Mouse (Mus musculus): ENCODE measurements around the gene Myo1d. TPM values are rescaled to one million over a fixed set of nuclear protein-coding genes. Genes with fewer than 3 reads are reported as not detected.
A peak's percentile ranks its signal among the peaks of the same experiment; 100 is the strongest.

Myo1d gene
- polyA plus RNA-seq, 1 experiment from 2014 or later = 9.3 TPM

- Histone ChIP-seq H3K27ac (ENCODE audit: low read depth, low read length) (no peak overlapping the region), H3K36me3 (ENCODE audit: control insufficient read depth, insufficient read depth, low read length) (no peaks in the 10 kb centered on the region), H3K27me3 (replicated peaks; ENCODE audit: control insufficient read depth, insufficient read depth, low read length) (peaks cover 11% of the 10 kb centered on the region), H3K9ac (ENCODE audit: low read depth, low read length) (no peak overlapping the region), H3K4me1 (replicated peaks; ENCODE audit: control insufficient read depth, insufficient read depth, low read length) (no peaks in the 10 kb centered on the region), H3K4me2 (no peak overlapping the region), H3K9me3 (ENCODE audit: control insufficient read depth, low read length) (no peaks in the 10 kb centered on the region), H3K4me3 (ENCODE audit: low read depth, low read length) (no peak overlapping the region)
- ATAC-seq (replicated peaks; ENCODE audit: low FRiP score) = no peak
- 32% methylated on average over 8 of the region's 8 CpGs for WGBS
- DNase-seq (ENCODE audit: low spot score) = no peak
These were observed 177.8 kb downstream of the Myo1d start for GRCm38 (mm10) chr11:80602041-80602458.

GRCm38 (mm10) chr11:80601040-80601864 lies 178.6 kb downstream of the Myo1d start:
- H3K4me1 ChIP-seq (replicated peaks; ENCODE audit: control insufficient read depth, insufficient read depth, low read length) = no peaks in the 10 kb centered on the region
- no peak overlapping the region for H3K9ac ChIP-seq (ENCODE audit: low read depth, low read length)
- 72% methylated on average over 20 of the region's 20 CpGs for WGBS
- no peaks in the 10 kb centered on the region for H3K9me3 ChIP-seq (ENCODE audit: control insufficient read depth, low read length)
- no peak overlapping the region for H3K4me3 ChIP-seq (ENCODE audit: low read depth, low read length)
- H3K4me2 ChIP-seq = no peak overlapping the region
- ATAC-seq (replicated peaks; ENCODE audit: low FRiP score) (no peak), DNase-seq (ENCODE audit: low spot score) (no peak)
- peaks cover 11% of the 10 kb centered on the region for H3K27me3 ChIP-seq (replicated peaks; ENCODE audit: control insufficient read depth, insufficient read depth, low read length)
- no peak overlapping the region for H3K27ac ChIP-seq (ENCODE audit: low read depth, low read length)
- no peaks in the 10 kb centered on the region for H3K36me3 ChIP-seq (ENCODE audit: control insufficient read depth, insufficient read depth, low read length)

GRCm38 (mm10) chr11:80595482-80595881 lies 184.3 kb downstream of the Myo1d start:
- WGBS = 68% methylated on average over 1 of the region's 1 CpGs

GRCm38 (mm10) chr11:80589387-80589786 lies 190.4 kb downstream of the Myo1d start:
- H3K4me2 ChIP-seq = no peak overlapping the region
- no peaks in the 10 kb centered on the region for H3K9me3 ChIP-seq (ENCODE audit: control insufficient read depth, low read length)
- no peaks in the 10 kb centered on the region for H3K4me1 ChIP-seq (replicated peaks; ENCODE audit: control insufficient read depth, insufficient read depth, low read length)
- DNase-seq (ENCODE audit: low spot score) = no peak
- no peak overlapping the region for H3K9ac ChIP-seq (ENCODE audit: low read depth, low read length)
- no peak overlapping the region for H3K27ac ChIP-seq (ENCODE audit: low read depth, low read length)
- 44% methylated on average over 5 of the region's 5 CpGs for WGBS
- H3K27me3 ChIP-seq (replicated peaks; ENCODE audit: control insufficient read depth, insufficient read depth, low read length) = no peaks in the 10 kb centered on the region
- H3K4me3 ChIP-seq (ENCODE audit: low read depth, low read length) = no peak overlapping the region
- no peaks in the 10 kb centered on the region for H3K36me3 ChIP-seq (ENCODE audit: control insufficient read depth, insufficient read depth, low read length)
- ATAC-seq (replicated peaks; ENCODE audit: low FRiP score) = no peak

More at GRCm38 (mm10) chr11:80595482-80595881, 184.3 kb downstream of the Myo1d start:
- no peak for DNase-seq (ENCODE audit: low spot score)
- no peak overlapping the region for H3K9ac ChIP-seq (ENCODE audit: low read depth, low read length)
- no peak overlapping the region for H3K27ac ChIP-seq (ENCODE audit: low read depth, low read length)
- no peaks in the 10 kb centered on the region for H3K9me3 ChIP-seq (ENCODE audit: control insufficient read depth, low read length)
- no peaks in the 10 kb centered on the region for H3K36me3 ChIP-seq (ENCODE audit: control insufficient read depth, insufficient read depth, low read length)
- no peak overlapping the region for H3K4me2 ChIP-seq
- H3K4me1 ChIP-seq (replicated peaks; ENCODE audit: control insufficient read depth, insufficient read depth, low read length) = no peaks in the 10 kb centered on the region
- no peak for ATAC-seq (replicated peaks; ENCODE audit: low FRiP score)
- H3K27me3 ChIP-seq (replicated peaks; ENCODE audit: control insufficient read depth, insufficient read depth, low read length) = no peaks in the 10 kb centered on the region
- H3K4me3 ChIP-seq (ENCODE audit: low read depth, low read length) = no peak overlapping the region

GRCm38 (mm10) chr11:80585761-80586160 lies 194.1 kb downstream of the Myo1d start:
- Histone ChIP-seq H3K36me3 (ENCODE audit: control insufficient read depth, insufficient read depth, low read length) (no peaks in the 10 kb centered on the region), H3K4me2 (no peak overlapping the region), H3K9me3 (ENCODE audit: control insufficient read depth, low read length) (no peaks in the 10 kb centered on the region), H3K27me3 (replicated peaks; ENCODE audit: control insufficient read depth, insufficient read depth, low read length) (no peaks in the 10 kb centered on the region), H3K9ac (ENCODE audit: low read depth, low read length) (no peak overlapping the region), H3K4me1 (replicated peaks; ENCODE audit: control insufficient read depth, insufficient read depth, low read length) (no peaks in the 10 kb centered on the region), H3K27ac (ENCODE audit: low read depth, low read length) (no peak overlapping the region), H3K4me3 (ENCODE audit: low read depth, low read length) (no peak overlapping the region)
- DNase-seq (ENCODE audit: low spot score) (no peak), ATAC-seq (replicated peaks; ENCODE audit: low FRiP score) (no peak)

GRCm38 (mm10) chr11:80585211-80585610 lies 194.6 kb downstream of the Myo1d start:
- Histone ChIP-seq H3K27me3 (replicated peaks; ENCODE audit: control insufficient read depth, insufficient read depth, low read length) (no peaks in the 10 kb centered on the region), H3K9me3 (ENCODE audit: control insufficient read depth, low read length) (no peaks in the 10 kb centered on the region), H3K4me3 (ENCODE audit: low read depth, low read length) (no peak overlapping the region), H3K4me1 (replicated peaks; ENCODE audit: control insufficient read depth, insufficient read depth, low read length) (no peaks in the 10 kb centered on the region), H3K9ac (ENCODE audit: low read depth, low read length) (no peak overlapping the region), H3K4me2 (no peak overlapping the region), H3K36me3 (ENCODE audit: control insufficient read depth, insufficient read depth, low read length) (no peaks in the 10 kb centered on the region), H3K27ac (ENCODE audit: low read depth, low read length) (no peak overlapping the region)
- DNase-seq (ENCODE audit: low spot score) (no peak), ATAC-seq (replicated peaks; ENCODE audit: low FRiP score) (no peak)
- 61% methylated on average over 11 of the region's 11 CpGs for WGBS

GRCm38 (mm10) chr11:80580494-80580893 lies 199.3 kb downstream of the Myo1d start:
- Histone ChIP-seq H3K4me2 (no peak overlapping the region), H3K4me3 (ENCODE audit: low read depth, low read length) (no peak overlapping the region), H3K9ac (ENCODE audit: low read depth, low read length) (no peak overlapping the region), H3K36me3 (ENCODE audit: control insufficient read depth, insufficient read depth, low read length) (no peaks in the 10 kb centered on the region), H3K4me1 (replicated peaks; ENCODE audit: control insufficient read depth, insufficient read depth, low read length) (no peaks in the 10 kb centered on the region), H3K9me3 (ENCODE audit: control insufficient read depth, low read length) (no peaks in the 10 kb centered on the region), H3K27me3 (replicated peaks; ENCODE audit: control insufficient read depth, insufficient read depth, low read length) (no peaks in the 10 kb centered on the region), H3K27ac (ENCODE audit: low read depth, low read length) (no peak overlapping the region)
- WGBS = 68% methylated on average over 3 of the region's 3 CpGs
- ATAC-seq (replicated peaks; ENCODE audit: low FRiP score) (no peak), DNase-seq (ENCODE audit: low spot score) (no peak)

GRCm38 (mm10) chr11:80577747-80578640 lies 201.8 kb downstream of the Myo1d start:
- 44% methylated on average over 14 of the region's 14 CpGs for WGBS
- peak overlapping the region; percentile 27; the same call in 1 of the 2 replicates for H3K4me2 ChIP-seq
- no peak for DNase-seq (ENCODE audit: low spot score)

More at GRCm38 (mm10) chr11:80577747-80578640, 201.8 kb downstream of the Myo1d start:
- Histone ChIP-seq H3K27me3 (replicated peaks; ENCODE audit: control insufficient read depth, insufficient read depth, low read length) (no peaks in the 10 kb centered on the region), H3K9me3 (ENCODE audit: control insufficient read depth, low read length) (no peaks in the 10 kb centered on the region), H3K4me3 (ENCODE audit: low read depth, low read length) (no peak overlapping the region), H3K27ac (ENCODE audit: low read depth, low read length) (no peak overlapping the region), H3K9ac (ENCODE audit: low read depth, low read length) (no peak overlapping the region), H3K4me1 (replicated peaks; ENCODE audit: control insufficient read depth, insufficient read depth, low read length) (no peaks in the 10 kb centered on the region), H3K36me3 (ENCODE audit: control insufficient read depth, insufficient read depth, low read length) (no peaks in the 10 kb centered on the region)
- ATAC-seq (replicated peaks; ENCODE audit: low FRiP score) = no peak

All from liver, embryonic 11.5 days (tissue).